Mouse (Mus musculus) telencephalon, adult 2 months (tissue): ENCODE measurements around the gene Cldn17.
A peak's percentile ranks its signal among the peaks of the same experiment; 100 is the strongest.

Source experiments
- DNase-seq: peaks from one replicate; pipeline ENCODE4 v3.0.0-alpha.2; 2011; ENCODE audit warnings: low read depth, low spot score

Gene Cldn17

DNA sequence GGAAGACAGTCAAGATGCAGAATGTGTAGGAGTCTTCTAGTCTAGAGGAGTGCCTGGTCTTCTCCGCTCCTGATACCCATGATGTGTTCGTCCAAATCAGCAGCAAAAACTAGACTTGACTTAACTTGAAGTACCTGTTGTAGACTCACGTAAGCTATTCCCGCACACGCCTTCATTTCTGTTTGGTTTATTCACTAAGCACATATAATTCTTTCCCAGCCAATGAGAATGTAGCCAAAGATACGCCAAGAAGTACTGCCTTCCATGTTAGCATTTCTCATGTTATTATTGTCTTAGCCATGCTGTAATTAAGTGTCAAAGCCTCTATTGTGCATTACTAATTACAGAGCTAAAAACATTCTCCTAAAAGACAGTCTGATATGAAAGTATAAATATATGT is at the start of gene Cldn17:
Gene Cldn17 (minus strand): TSS at position 101 of the 400 bp plus-strand sequence.
- DNase-seq, result no peak

DNA sequence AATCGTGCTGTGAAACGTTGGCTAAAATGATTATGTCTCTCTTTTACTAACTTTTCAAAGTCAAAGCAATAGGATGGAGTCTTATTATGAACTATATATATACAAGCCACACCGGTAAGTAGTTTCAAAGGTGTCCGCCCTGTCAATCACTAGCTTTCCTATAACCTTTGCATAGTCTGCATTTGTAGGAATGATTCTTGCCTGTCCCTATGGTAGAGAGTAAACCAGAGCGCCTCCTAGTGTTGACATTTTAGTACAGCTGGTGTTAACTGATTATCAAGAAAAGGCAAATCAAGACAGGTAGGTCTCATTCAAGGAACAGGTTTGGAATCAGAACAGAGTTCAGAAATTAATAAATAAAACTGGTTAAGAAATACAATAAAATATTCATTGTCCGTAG is 35.7 kb upstream of the Cldn17 start:
- DNase-seq, result no peak

- no peak for DNase-seq
These were observed 33.2 kb upstream of the Cldn17 start for GRCm38 (mm10) chr16:88539841-88540487.

DNA sequence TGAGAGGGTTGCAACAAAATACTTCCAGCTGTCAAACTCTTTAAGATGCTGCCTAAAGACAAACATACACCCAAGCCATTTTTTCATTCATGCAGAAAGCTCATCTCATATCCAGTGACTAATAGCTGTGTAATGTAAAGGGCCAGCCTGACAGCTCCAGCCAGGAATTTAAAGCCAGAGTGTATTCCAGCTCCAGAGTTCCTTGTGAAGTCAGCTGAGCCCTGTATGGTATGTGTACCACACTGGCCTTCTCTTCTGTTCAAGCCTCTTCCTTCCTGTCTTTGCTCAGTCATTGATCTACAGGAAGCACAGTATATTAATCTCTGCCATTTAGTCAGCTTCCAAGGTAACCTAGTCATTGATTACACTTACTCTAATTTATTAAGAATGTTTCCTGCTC is 4.6 kb upstream of the Cldn17 start:
- no peak for DNase-seq

DNA sequence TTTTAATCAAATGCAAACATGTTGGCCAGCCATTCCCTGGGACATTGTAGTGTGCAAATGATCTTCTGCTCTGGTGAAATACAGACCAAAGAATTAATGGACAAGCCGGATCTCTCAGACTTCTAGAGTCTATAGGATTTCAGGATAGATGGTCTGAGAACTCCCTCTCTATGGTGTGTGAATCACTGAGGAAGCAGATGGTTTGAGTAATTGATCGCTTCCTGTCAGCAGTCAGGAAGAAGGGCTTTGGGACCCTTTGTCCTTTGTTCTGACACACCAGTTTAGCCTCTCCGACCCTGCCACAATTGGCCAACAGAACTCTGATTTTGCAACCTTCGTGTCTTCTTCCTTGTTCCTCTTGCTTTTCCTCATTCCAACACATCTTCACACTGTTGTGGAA is 1.4 kb upstream of the Cldn17 start:
- no peak for DNase-seq

- no peak for DNase-seq
These were observed 440 bp downstream of the Cldn17 start for GRCm38 (mm10) chr16:88506338-88506737.

DNA sequence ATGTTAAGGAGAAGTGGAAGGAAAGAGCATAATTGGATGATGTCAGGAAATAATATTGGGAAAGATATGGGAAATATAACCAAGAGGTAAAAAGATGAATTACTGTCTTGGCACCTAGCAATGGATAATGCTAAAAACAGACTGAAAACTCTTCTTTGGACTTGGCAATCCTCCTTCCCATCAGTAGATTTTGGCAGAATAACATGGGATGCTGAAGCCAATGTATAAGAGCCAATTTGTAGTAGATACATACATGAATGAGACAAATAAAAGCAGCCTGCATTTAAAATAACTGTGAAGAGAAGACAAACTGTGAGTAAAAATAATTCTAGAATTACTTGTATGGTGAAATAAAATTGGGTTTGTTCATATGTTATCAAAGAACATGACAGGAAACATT is 18.7 kb downstream of the Cldn17 start:
- DNase-seq, result peak; percentile 11

GRCm38 (mm10) chr16:88480011-88480774 is 26.6 kb downstream of the Cldn17 start:
- no peak for DNase-seq

DNA sequence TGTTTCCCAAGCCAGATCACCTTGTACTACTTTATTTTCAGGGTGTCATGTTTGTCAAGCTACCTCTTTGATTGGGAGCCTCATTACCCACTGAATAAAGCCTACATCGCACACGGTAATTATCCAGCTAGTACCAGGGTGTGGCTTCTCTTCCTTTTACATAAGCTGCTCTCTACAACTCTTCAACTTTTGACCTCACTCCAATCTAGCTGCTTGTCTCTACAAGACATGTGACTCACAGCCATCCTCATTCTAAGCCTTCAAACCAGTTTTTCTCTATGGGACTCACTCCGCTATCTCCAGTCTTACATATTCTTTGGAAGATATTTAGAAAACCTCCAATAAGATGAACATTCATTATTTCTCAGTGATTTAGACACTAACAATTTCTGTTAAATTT is 43.5 kb downstream of the Cldn17 start:
- DNase-seq, result no peak
